In the genomic region with DNA sequence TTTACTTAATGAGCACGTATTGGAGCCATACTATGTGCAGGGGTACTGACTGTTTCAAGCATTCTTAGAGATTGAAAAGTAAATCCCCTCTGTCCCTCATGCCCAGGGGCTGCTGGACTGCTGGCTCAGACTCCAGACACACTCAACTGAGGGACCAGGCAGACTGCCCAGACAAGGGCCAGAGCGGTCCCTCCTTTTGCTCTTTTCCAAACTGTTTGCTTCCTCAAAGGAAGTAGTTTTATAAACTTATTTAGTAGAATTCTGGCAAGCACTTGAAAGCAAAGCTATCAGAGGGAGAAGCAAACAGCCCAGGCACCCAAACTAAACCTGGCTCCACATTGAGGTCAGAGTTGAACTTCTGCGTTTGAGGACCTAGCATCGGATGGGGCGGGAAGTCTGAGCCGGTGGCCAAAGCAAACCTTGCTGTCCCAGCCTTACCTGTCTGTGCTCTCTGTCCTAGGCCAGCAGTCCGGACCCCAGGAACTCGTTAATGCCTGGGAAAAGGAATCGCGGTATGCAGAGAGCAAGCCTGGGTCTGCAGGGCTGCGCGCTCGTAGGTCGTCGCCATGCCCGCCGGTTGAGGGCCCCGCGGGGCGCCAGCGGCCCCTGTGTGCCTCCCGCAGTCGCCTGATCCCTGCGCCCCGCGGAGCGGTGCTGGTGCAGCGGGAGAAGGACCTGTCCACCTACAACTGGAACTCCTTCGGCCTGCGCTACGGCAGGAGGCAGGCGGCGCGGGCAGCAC, we compare ENCODE assay signal across 9 mouse cellular contexts. TPM values are rescaled to one million over a fixed set of nuclear protein-coding genes. Genes with fewer than 3 reads are reported as not detected.
DNase-seq lines count a peak whose midpoint lies in the region; ATAC-seq and TF ChIP-seq lines count a peak whose summit lies in the region.
"Had no signal": no experiment of that assay in that cellular context is flagged by ENCODE, and none has a peak within 500 bp of the region (broad histone marks: within the 10 kb centered on the region; RNA-seq: fewer than 3 reads in every experiment).

No protein-coding gene starts in this region.

- intact Hi-C loops in left cerebral cortex, postnatal 14 days (cut with DNase I), result no loop called here

- DNase-seq in kidney, postnatal 14 days, result peak; percentile 33
- no peak for DNase-seq in kidney, adult 8-10 months
- no peak for DNase-seq in forebrain, postnatal 0 days
- no peak for DNase-seq in left cerebral cortex, postnatal 14 days (ENCODE audit: low spot score in 2 of 2)

- 8% methylated on average over 34 of the region's 34 CpGs for WGBS in forebrain, postnatal 0 days
- WGBS in liver, embryonic 15.5 days (ENCODE audit: insufficient replicate concordance), result 12% methylated on average over 34 of the region's 34 CpGs
- 8% methylated on average over 34 of the region's 34 CpGs for WGBS in neural tube, embryonic 15.5 days

- no peaks in the 10 kb centered on the region for H3K9me3 ChIP-seq in forebrain, postnatal 0 days (ENCODE audit: low read length)
- H3K9me3 ChIP-seq in liver, embryonic 15.5 days (replicated peaks), result no peaks in the 10 kb centered on the region
- H3K9me3 ChIP-seq in neural tube, embryonic 15.5 days (replicated peaks), result no peaks in the 10 kb centered on the region

- peaks cover 17% of the 10 kb centered on the region; the same call in 1 of the 2 replicates for H3K4me1 ChIP-seq in forebrain, postnatal 0 days (ENCODE audit: insufficient read depth)
- no peaks in the 10 kb centered on the region; the same call in 1 of the 2 replicates for H3K4me1 ChIP-seq in liver, embryonic 15.5 days (replicated peaks)
- peaks cover 22% of the 10 kb centered on the region for H3K4me1 ChIP-seq in neural tube, embryonic 15.5 days

- peak; percentile 38; the same call in 1 of the 2 replicates for ATAC-seq in forebrain, postnatal 0 days
- ATAC-seq in liver, embryonic 15.5 days (ENCODE audit: insufficient read depth), result no peak
- ATAC-seq in neural tube, embryonic 15.5 days (ENCODE audit: low FRiP score), result no peak
- no peak for ATAC-seq in CD4-positive, CD25-positive, alpha-beta regulatory T cell, adult 4 months
- no peak for ATAC-seq in frontal cortex, adult (ENCODE audit: low TSS enrichment)

- TF ChIP-seq CTCF in forebrain, postnatal 0 days (IDR thresholded peaks at IDR 0.05; ENCODE audit: low read depth), result no peak

- peak overlapping the region; percentile 47 for H3K4me2 ChIP-seq in forebrain, postnatal 0 days (ENCODE audit: low read depth)
- peak overlapping the region; percentile 44 for H3K4me2 ChIP-seq in liver, embryonic 15.5 days
- peak overlapping the region; percentile 60 for H3K4me2 ChIP-seq in neural tube, embryonic 15.5 days

- H3K36me3 ChIP-seq in forebrain, postnatal 0 days (ENCODE audit: insufficient read depth), result no peaks in the 10 kb centered on the region
- no peaks in the 10 kb centered on the region for H3K36me3 ChIP-seq in liver, embryonic 15.5 days (replicated peaks)
- no peaks in the 10 kb centered on the region for H3K36me3 ChIP-seq in neural tube, embryonic 15.5 days

- H3K9ac ChIP-seq in forebrain, postnatal 0 days, result peak overlapping the region; percentile 29; the same call in 1 of the 2 replicates
- no peak overlapping the region for H3K9ac ChIP-seq in liver, embryonic 15.5 days
- 0 out of 2 replicates have a peak overlapping the region, but pooled peaks have one; percentile 15 for H3K9ac ChIP-seq in neural tube, embryonic 15.5 days (replicated peaks)

- H3K4me3 ChIP-seq in forebrain, postnatal 0 days (ENCODE audit: low read depth, low read length), result peak overlapping the region; percentile 20
- H3K4me3 ChIP-seq in liver, embryonic 15.5 days (replicated peaks), result no peak overlapping the region; the same call in 1 of the 2 replicates
- peak overlapping the region; percentile 29 for H3K4me3 ChIP-seq in neural tube, embryonic 15.5 days (replicated peaks)

- no peak overlapping the region for H3K27ac ChIP-seq in forebrain, postnatal 0 days (ENCODE audit: low read depth, low read length)
- no peak overlapping the region for H3K27ac ChIP-seq in liver, embryonic 15.5 days (replicated peaks)
- H3K27ac ChIP-seq in neural tube, embryonic 15.5 days (replicated peaks), result no peak overlapping the region

- H3K27me3 ChIP-seq in forebrain, postnatal 0 days (ENCODE audit: insufficient read depth, low read length), result no peaks in the 10 kb centered on the region
- H3K27me3 ChIP-seq in liver, embryonic 15.5 days, result peaks cover 41% of the 10 kb centered on the region
- peaks cover 13% of the 10 kb centered on the region for H3K27me3 ChIP-seq in neural tube, embryonic 15.5 days (replicated peaks)

RNA-seq across cellular contexts. Expression of gene Kiss1, which starts 7.4 kb away (rescaled TPM):
- total RNA-seq in forebrain, postnatal 0 days (2014; rRNA removed), result not detected in 2 replicates
- polyA plus RNA-seq in forebrain, postnatal 0 days (2015; fragmentation: Nextera tagmentation; extraction: Ambion mirVana), result not detected in 2 replicates
- not detected in 2 replicates for polyA plus RNA-seq in liver, embryonic 15.5 days (2015; fragmentation: Nextera tagmentation; extraction: Ambion mirVana)
- polyA plus RNA-seq in neural tube, embryonic 15.5 days (2015; fragmentation: Nextera tagmentation; extraction: Ambion mirVana), result not detected in 2 replicates
- 1 to 10 TPM in 1 of 2 experiments, not detected in 1; 1.8 TPM for total RNA-seq in left cerebral cortex, postnatal 14 days (2021)
- not detected for polyA plus RNA-seq in CD4-positive, CD25-positive, alpha-beta regulatory T cell, adult 4 months (2017; shearing (Covaris generic))
- total RNA-seq: heart, postnatal 10 days had no signal

RNA-seq across cellular contexts. Expression of gene Golt1a, which starts 19.5 kb away (rescaled TPM):
- 0.15 and 0.29 TPM in 2 replicates for total RNA-seq in forebrain, postnatal 0 days (2014; rRNA removed)
- 0.19 TPM in 1 of 2 replicates, not detected in the other for polyA plus RNA-seq in forebrain, postnatal 0 days (2015; fragmentation: Nextera tagmentation; extraction: Ambion mirVana)
- 8.3 and 10.2 TPM in 2 replicates for polyA plus RNA-seq in liver, embryonic 15.5 days (2015; fragmentation: Nextera tagmentation; extraction: Ambion mirVana)
- polyA plus RNA-seq in neural tube, embryonic 15.5 days (2015; fragmentation: Nextera tagmentation; extraction: Ambion mirVana), result 0.43 TPM in 1 of 2 replicates, not detected in the other
- 1 to 10 TPM in 1 of 2 experiments, not detected in 1; 1.4 TPM for total RNA-seq in left cerebral cortex, postnatal 14 days (2021)
- not detected for polyA plus RNA-seq in CD4-positive, CD25-positive, alpha-beta regulatory T cell, adult 4 months (2017; shearing (Covaris generic))
- total RNA-seq: heart, postnatal 10 days had no signal

RNA-seq across cellular contexts. Expression of gene Ren1, which starts 21.2 kb away (rescaled TPM):
- 0.14 and 0.15 TPM in 2 replicates for total RNA-seq in forebrain, postnatal 0 days (2014; rRNA removed)
- polyA plus RNA-seq in forebrain, postnatal 0 days (2015; fragmentation: Nextera tagmentation; extraction: Ambion mirVana), result 0.12 and 0.88 TPM in 2 replicates
- polyA plus RNA-seq in liver, embryonic 15.5 days (2015; fragmentation: Nextera tagmentation; extraction: Ambion mirVana), result 0.66 and 0.84 TPM in 2 replicates
- 0.74 and 1.6 TPM in 2 replicates for polyA plus RNA-seq in neural tube, embryonic 15.5 days (2015; fragmentation: Nextera tagmentation; extraction: Ambion mirVana)
- not detected for total RNA-seq in left cerebral cortex, postnatal 14 days (2021)
- polyA plus RNA-seq in CD4-positive, CD25-positive, alpha-beta regulatory T cell, adult 4 months (2017; shearing (Covaris generic)), result not detected

RNA-seq across cellular contexts. Expression of gene Etnk2, which starts 34.3 kb away (rescaled TPM):
- 15.5 and 25.3 TPM in 2 replicates for total RNA-seq in forebrain, postnatal 0 days (2014; rRNA removed)
- polyA plus RNA-seq in forebrain, postnatal 0 days (2015; fragmentation: Nextera tagmentation; extraction: Ambion mirVana), result 10.3 and 17.6 TPM in 2 replicates
- polyA plus RNA-seq in liver, embryonic 15.5 days (2015; fragmentation: Nextera tagmentation; extraction: Ambion mirVana), result 11.3 and 14.2 TPM in 2 replicates
- 21.3 and 22.8 TPM in 2 replicates for polyA plus RNA-seq in neural tube, embryonic 15.5 days (2015; fragmentation: Nextera tagmentation; extraction: Ambion mirVana)
- 1 to 10 TPM; 6.0 TPM for total RNA-seq in left cerebral cortex, postnatal 14 days (2021)
- not detected for polyA plus RNA-seq in CD4-positive, CD25-positive, alpha-beta regulatory T cell, adult 4 months (2017; shearing (Covaris generic))
